Mouse (Mus musculus) forebrain, postnatal 0 days (tissue): ENCODE results near the gene Ndufa11. TPM values are rescaled to one million over a fixed set of nuclear protein-coding genes. Genes with fewer than 3 reads are reported as not detected.

ENCODE experiments used
- ATAC-seq: fragments of 200-750 bp; cut with Nextera tagmentation; 2 replicates; pipeline ENCODE4 v1.8.0; 2017; ENCODE audit warnings: mild to moderate bottlenecking, moderate library complexity
- DNase-seq: peaks from one replicate; pipeline ENCODE4 v3.0.0-alpha.2; 2015
- H3K27ac ChIP-seq: fragments of 300-500 bp; sonication (generic); 2 replicates; pipeline ENCODE4 v1.5.1; 2014; ENCODE audit warnings: low read depth, mild to moderate bottlenecking, antibody characterized with exemption, low read length, moderate library complexity, mixed read lengths
- H3K27me3 ChIP-seq: fragments of 300-500 bp; sonication (generic); 2 replicates; pipeline ENCODE4 v1.6.1; 2014; ENCODE audit warnings: mild to moderate bottlenecking, low read length, mixed read lengths; ENCODE audit not compliant: insufficient read depth
- H3K36me3 ChIP-seq: fragments of 300-500 bp; sonication (generic); 2 replicates; pipeline ENCODE4 v1.6.1; 2014; ENCODE audit warnings: mild to moderate bottlenecking, moderate library complexity; ENCODE audit not compliant: insufficient read depth
- H3K4me1 ChIP-seq: fragments of 300-500 bp; sonication (generic); 2 replicates; pipeline ENCODE4 v1.6.1; 2014; ENCODE audit warnings: antibody characterized with exemption; ENCODE audit not compliant: insufficient read depth
- H3K4me2 ChIP-seq: fragments of 300-500 bp; sonication (generic); 2 replicates; pipeline ENCODE4 v1.6.1; 2014; ENCODE audit warnings: low read depth, mild to moderate bottlenecking, moderate library complexity
- H3K4me3 ChIP-seq: fragments of 300-500 bp; sonication (generic); 2 replicates; pipeline ENCODE4 v1.5.1; 2014; ENCODE audit warnings: low read depth, low read length, mixed read lengths
- H3K9ac ChIP-seq: fragments of 300-500 bp; sonication (generic); 2 replicates; pipeline ENCODE4 v1.6.1; 2014; ENCODE audit warnings: mild to moderate bottlenecking
- H3K9me3 ChIP-seq: fragments of 300-500 bp; sonication (generic); 2 replicates; pipeline ENCODE4 v1.6.1; 2016; ENCODE audit warnings: low read length
- CTCF ChIP-seq: sonication (generic); IDR thresholded peaks from 2 replicates; pipeline ENCODE4 v1.5.1; 2016; ENCODE audit warnings: antibody characterized with exemption, control low read depth, low read depth
- WGBS: fragments of 180-500 bp; shearing (Covaris S2); extraction: QIAGEN DNeasy Blood & Tissue Kit; methylation state at CpG from one replicate; pipeline ENCODE4 v1.1.7; 2014; 5-methylcytosine and 5-hydroxymethylcytosine counted together
- polyA plus RNA-seq: library from polyadenylated mRNA; unstranded; fragments of >200 nt; fragmentation: Nextera tagmentation; extraction: Ambion mirVana; gene quantifications from 2 replicates; pipeline ENCODE4 v1.2.1, GENCODE M21; 2015
- total RNA-seq: library from RNA; depleted of rRNA; stranded (reverse); fragments of >200 nt; gene quantifications from 2 replicates; pipeline ENCODE4 v1.2.3, GENCODE M21; 2014

Gene Ndufa11
- total and polyA plus RNA-seq, 2 experiments from 2014 or later: 191 to 576 TPM

GRCm38 (mm10) chr17:56758132-56758531 is 40.6 kb downstream of the Ndufa11 start:
- Histone ChIP-seq H3K4me1 (peaks cover 11% of the 10 kb centered on the region; the same call in 1 of the 2 replicates), H3K4me2 (no peak overlapping the region), H3K27ac (no peak overlapping the region), H3K27me3 (peaks cover 45% of the 10 kb centered on the region), H3K36me3 (no peaks in the 10 kb centered on the region), H3K9me3 (no peaks in the 10 kb centered on the region), H3K9ac (no peak overlapping the region), H3K4me3 (no peak overlapping the region)
- peak; percentile 52 for TF ChIP-seq CTCF
- WGBS: 5% methylated on average over 12 of the region's 12 CpGs
- DNase-seq (peak; percentile 32), ATAC-seq (no peak)

DNA sequence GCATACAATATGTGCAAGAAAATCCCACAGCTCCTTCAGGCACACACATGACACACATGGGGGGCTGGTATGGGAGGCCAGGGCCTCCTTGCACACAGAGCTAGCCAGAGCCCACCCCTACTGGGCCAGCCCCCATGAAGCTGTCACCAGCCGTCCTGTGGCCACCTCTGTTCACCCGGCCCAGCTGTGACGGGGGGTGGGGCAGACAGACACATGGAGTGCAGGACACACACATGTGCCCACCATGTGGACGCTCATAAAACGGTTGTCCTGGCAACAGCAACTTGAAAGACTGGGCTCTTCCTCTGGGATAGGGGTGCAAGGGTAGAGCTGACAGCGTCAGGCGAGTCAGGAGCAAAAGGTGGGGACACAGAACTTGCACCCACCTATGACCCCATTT is 41.7 kb downstream of the Ndufa11 start:
- WGBS: 59% methylated on average over 7 of the region's 7 CpGs
- H3K36me3 ChIP-seq: no peaks in the 10 kb centered on the region
- H3K9ac ChIP-seq: no peak overlapping the region
- H3K27ac ChIP-seq: no peak overlapping the region
- H3K4me1 ChIP-seq: peaks cover 11% of the 10 kb centered on the region; the same call in 1 of the 2 replicates
- no peak overlapping the region for H3K4me2 ChIP-seq
- no peaks in the 10 kb centered on the region for H3K9me3 ChIP-seq
- H3K27me3 ChIP-seq: peaks cover 36% of the 10 kb centered on the region
- H3K4me3 ChIP-seq: no peak overlapping the region
- ATAC-seq (no peak), DNase-seq (no peak)
- TF ChIP-seq CTCF: no peak

GRCm38 (mm10) chr17:56761077-56761476 is 43.5 kb downstream of the Ndufa11 start:
- no peak overlapping the region for H3K9ac ChIP-seq
- DNase-seq (no peak), ATAC-seq (no peak)
- H3K4me1 ChIP-seq: peaks cover 17% of the 10 kb centered on the region
- peaks cover 19% of the 10 kb centered on the region for H3K27me3 ChIP-seq
- no peak overlapping the region for H3K4me2 ChIP-seq
- WGBS: 59% methylated on average over 3 of the region's 3 CpGs
- no peak for TF ChIP-seq CTCF
- no peaks in the 10 kb centered on the region for H3K36me3 ChIP-seq
- H3K27ac ChIP-seq: no peak overlapping the region
- no peaks in the 10 kb centered on the region for H3K9me3 ChIP-seq
- H3K4me3 ChIP-seq: no peak overlapping the region

DNA sequence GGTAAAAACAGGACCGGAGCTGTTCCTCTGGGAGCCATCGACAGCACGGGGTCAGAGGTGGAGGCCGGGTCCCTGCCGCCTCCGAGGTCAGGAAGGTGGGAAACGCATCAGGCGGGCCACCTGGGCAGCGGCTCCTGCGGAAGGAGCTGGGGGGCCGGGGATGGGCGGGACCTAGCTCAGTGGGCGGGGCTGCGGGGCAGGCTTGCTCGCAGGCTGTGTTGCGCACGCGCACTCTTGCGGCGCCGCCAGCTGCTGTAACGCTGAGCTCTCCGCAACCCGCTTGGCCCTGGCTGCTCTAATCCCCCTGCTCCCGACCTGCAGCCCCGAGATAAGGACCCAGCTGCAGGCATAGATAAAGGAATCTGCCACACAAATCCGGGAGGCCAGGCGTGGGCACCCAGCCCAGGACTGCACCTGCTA is 44.4 kb downstream of the Ndufa11 start:
- Histone ChIP-seq H3K27me3 (peaks cover 10% of the 10 kb centered on the region), H3K9ac (peak overlapping the region; percentile 69), H3K9me3 (no peaks in the 10 kb centered on the region), H3K4me1 (peaks cover 17% of the 10 kb centered on the region), H3K36me3 (peaks cover 5% of the 10 kb centered on the region), H3K4me3 (peak overlapping the region; percentile 53), H3K27ac (peak overlapping the region; percentile 93), H3K4me2 (peak overlapping the region; percentile 85)
- 2% methylated on average over 28 of the region's 28 CpGs for WGBS
- peak; percentile 61 for ATAC-seq
- TF ChIP-seq CTCF: no peak
- DNase-seq: peak; percentile 96

GRCm38 (mm10) chr17:56762769-56763731 is 45.5 kb downstream of the Ndufa11 start:
- peak; percentile 77 for DNase-seq
- peaks cover 17% of the 10 kb centered on the region; the same call in 1 of the 2 replicates for H3K4me1 ChIP-seq
- H3K4me3 ChIP-seq: no peak overlapping the region; the same call in 1 of the 2 replicates
- ATAC-seq: no peak
- peaks cover under 1% of the 10 kb centered on the region; the same call in 1 of the 2 replicates for H3K27me3 ChIP-seq
- peak; percentile 97 for TF ChIP-seq CTCF
- no peaks in the 10 kb centered on the region for H3K9me3 ChIP-seq
- H3K27ac ChIP-seq: peak overlapping the region; percentile 93
- peaks cover 16% of the 10 kb centered on the region for H3K36me3 ChIP-seq
- peak overlapping the region; percentile 85 for H3K4me2 ChIP-seq
- WGBS: 44% methylated on average over 27 of the region's 27 CpGs
- no peak overlapping the region for H3K9ac ChIP-seq

DNA sequence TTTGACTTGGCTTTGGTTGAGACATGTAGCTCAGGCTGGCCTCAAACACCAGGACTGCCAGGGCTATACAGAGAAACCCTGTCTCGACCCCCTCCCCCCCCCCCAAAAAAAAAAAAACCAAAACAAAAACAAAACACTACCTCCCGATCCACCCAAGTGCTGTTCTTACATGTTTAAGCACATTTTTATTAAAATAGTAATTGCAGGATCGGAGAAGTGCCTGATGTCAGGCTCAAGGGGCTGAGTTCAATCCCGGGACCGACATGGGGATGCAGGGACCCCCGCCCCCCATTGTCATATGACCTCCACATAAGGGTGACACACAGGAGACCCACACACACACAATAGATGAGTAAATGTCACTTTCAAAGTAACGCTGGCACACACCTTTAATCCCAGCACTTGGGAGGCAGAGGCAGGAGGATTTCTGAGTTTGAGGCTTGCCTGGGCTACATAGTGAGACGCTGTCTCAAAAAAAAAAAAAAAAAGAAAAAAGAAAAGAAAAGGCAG is 46.2 kb downstream of the Ndufa11 start:
- Histone ChIP-seq H3K27ac (peak overlapping the region; percentile 97), H3K36me3 (peaks cover 23% of the 10 kb centered on the region), H3K4me3 (peak overlapping the region; percentile 66; the same call in 1 of the 2 replicates), H3K9ac (no peak overlapping the region), H3K4me1 (peaks cover 17% of the 10 kb centered on the region; the same call in 1 of the 2 replicates), H3K4me2 (peak overlapping the region; percentile 73), H3K9me3 (no peaks in the 10 kb centered on the region), H3K27me3 (no peaks in the 10 kb centered on the region)
- DNase-seq: no peak
- ATAC-seq: no peak
- WGBS: 81% methylated on average over 8 of the region's 8 CpGs
- no peak for TF ChIP-seq CTCF
